Mouse (Mus musculus): ENCODE data around the gene Olfr808.

Gene Olfr808

GRCm38 (mm10) chr10:129765182-129765581 is at the start of gene Olfr808:
Gene Olfr808, plus strand, starts transcription at chr10:129765482.
- DNase-seq (ENCODE audit: low spot score): no peak

DNA sequence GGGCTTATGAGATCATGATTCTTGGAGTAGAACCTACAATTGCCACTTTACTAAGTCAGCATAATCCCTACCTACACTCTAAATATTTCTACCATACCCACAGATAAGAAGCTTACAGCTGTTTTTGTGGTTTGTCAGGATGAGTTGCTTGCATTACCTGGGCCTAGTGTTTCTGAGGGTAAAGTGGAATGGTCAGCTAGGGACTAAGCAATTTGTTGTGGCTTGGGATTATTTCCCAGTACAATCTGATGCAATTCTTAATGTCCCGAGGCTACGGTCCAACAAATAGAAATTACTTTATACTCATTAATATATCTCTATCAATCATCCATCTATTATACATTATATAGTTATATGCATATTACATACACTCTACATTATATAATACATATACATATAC is 36.0 kb upstream of the Olfr808 start, which contains the start of gene Olfr805:
Gene Olfr805, minus strand, starts transcription at position 101 of the 400 bp plus-strand sequence.
- no peak for DNase-seq (ENCODE audit: low spot score)

DNA sequence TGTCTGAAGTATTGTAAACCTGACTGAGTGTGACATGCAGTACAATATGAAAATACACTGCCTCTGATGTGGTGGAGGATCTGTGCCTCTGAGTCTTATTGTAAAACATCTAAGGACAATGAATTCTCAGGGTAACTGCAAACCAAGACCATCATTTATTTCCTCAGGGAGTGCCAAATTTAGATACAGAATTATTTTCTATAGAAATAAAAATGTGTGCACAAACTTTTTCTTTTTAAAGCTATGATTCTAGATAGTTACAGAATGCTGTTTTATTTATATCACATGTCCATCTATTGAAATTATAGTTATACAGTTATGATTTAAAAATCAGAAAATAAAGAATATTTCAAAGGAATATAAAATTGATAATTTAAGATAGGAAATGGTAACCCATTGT is 23.5 kb upstream of the Olfr808 start, which contains the start of gene Olfr806:
Gene Olfr806, minus strand, starts transcription at position 101 of the 400 bp plus-strand sequence.
- DNase-seq (ENCODE audit: low spot score): no peak

DNA sequence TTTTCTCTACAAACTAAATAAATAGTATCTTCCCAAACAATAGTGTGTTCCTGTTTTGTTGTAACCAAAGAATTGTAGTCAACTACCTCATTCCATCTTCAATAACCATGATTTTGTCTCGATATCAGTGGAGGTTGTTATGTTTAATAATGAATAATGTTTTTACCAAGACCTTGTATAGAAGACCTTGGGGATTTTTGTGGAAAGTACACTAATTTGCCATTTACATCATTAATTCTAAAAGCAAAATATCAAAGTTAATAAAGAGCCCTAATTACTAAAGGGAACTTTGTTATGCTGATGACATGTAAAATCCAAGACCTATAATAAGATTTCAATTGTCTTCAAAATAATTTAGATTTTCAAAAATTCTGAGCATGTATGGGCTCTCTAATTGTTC is 7.6 kb upstream of the Olfr808 start, which contains the start of gene Olfr807:
Gene Olfr807, minus strand, starts transcription at position 101 of the 400 bp plus-strand sequence.
- DNase-seq (ENCODE audit: low spot score): no peak

DNA sequence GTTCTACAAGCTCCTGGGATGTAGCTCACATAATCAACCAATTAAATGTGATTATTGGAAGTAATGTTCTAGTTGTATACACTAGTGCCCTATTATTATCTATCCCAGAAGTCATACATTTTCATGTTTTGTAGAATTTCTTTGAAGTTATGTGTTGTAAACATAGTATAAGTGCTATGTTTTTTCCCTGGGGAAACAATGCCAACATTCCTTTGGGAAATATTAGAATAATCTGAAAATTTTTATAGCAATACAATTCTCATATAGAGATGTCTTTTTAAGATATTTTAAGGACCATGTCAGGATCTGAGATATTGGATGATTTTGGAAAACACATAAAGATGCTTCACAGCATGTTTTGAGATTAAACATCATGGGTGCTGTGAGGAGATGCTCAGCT is 9.1 kb downstream of the Olfr808 start, which contains the start of gene Olfr809:
Gene Olfr809, plus strand, starts transcription at position 301 of the 400 bp plus-strand sequence.
- DNase-seq (ENCODE audit: low spot score): no peak

DNA sequence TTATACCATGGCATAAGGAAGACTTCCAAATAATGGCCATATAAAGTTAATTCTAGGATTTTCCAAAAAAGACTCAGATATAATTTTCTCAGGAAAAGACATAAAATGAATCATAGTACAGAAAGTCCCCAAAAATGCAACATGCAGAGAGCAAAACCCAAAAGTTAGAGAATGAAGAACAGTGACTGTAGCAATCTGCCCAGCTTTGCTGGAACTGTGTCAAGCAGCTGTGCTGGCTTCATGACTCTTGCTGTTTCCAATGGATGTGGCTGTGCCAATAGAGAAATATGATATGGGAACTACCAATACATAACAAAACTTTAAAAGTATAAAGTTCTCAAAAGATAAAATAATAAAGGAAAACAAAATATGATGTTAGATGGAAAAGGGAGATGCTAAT is 12.8 kb downstream of the Olfr808 start:
- DNase-seq (ENCODE audit: low spot score): no peak

DNA sequence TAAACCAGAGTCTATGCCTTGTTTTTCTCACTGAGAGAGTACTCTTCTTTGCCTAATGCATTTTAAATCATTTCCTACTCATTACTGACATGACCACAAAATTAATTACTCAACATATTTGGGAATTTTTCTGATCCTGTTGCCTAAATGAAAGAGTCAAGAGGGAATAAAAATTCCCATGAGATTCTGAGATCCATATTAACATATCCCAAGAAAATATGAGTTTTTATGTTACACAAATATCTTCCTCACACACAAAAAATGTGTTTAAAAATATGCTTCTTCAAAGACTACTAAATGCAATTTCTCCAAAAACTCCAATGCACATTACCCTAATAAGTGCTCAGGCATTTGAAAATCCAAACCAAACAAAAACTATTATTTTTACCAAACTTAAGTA is 29.5 kb downstream of the Olfr808 start, which contains the start of gene Olfr810:
Gene Olfr810, minus strand, starts transcription at position 101 of the 400 bp plus-strand sequence.
- DNase-seq (ENCODE audit: low spot score): no peak

GRCm38 (mm10) chr10:129804296-129804695 is 39.0 kb downstream of the Olfr808 start, which contains the start of gene Olfr811:
Gene Olfr811, minus strand, starts transcription at chr10:129804396.
- DNase-seq (ENCODE audit: low spot score): no peak

Measured in spleen, adult 12 weeks (tissue).